Mouse (Mus musculus) lung, adult 18-20 months (tissue): ENCODE data around the gene Doc2b.
"Not testable (repeated sequence)": the region's sequence is repeated elsewhere in the genome, so short reads cannot be mapped to it uniquely, and the experiment has no call there.

Experiments used
- DNase-seq, 2 experiments: peaks; one replicate each; pipeline ENCODE4 v3.0.0; 2022; ENCODE audit warnings: mixed read lengths in 2 of 2

Gene Doc2b

DNA sequence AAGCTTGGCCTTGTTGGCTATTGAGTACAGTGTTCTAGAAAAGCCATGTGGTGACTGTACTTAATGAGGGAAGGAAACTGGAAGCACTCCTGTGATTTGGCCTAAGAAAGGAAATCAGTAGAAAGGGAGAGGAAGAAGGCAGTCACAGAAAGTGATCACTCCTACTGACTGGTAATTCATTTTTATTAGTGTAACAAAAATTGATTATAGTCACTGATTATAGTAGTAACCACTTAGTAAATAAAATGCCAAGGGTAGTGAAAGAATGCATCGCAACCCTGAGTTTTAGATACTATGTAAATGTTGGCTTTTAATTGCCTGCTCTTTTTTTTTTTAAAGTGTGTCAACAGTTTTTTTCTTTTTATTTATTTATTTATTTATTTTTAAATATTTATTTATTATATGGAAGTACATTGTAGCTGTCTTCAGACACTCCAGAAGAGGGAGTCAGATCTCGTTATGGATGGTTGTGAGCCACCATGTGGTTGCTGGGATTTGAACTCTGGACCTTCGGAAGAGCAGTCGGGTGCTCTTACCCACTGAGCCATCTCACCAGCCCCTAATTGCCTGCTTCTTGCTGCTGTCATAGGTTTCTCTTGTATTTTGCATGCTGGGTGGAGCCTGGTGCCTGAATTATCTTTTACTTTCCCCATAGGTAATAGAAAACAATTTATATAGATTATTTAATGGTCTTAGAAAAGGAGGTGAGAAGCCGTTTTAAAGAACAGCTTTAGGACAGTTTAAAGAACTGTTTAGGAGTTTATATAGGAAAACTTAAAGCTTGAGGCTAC lies 60.2 kb downstream of the Doc2b start:
- no peak for DNase-seq

DNA sequence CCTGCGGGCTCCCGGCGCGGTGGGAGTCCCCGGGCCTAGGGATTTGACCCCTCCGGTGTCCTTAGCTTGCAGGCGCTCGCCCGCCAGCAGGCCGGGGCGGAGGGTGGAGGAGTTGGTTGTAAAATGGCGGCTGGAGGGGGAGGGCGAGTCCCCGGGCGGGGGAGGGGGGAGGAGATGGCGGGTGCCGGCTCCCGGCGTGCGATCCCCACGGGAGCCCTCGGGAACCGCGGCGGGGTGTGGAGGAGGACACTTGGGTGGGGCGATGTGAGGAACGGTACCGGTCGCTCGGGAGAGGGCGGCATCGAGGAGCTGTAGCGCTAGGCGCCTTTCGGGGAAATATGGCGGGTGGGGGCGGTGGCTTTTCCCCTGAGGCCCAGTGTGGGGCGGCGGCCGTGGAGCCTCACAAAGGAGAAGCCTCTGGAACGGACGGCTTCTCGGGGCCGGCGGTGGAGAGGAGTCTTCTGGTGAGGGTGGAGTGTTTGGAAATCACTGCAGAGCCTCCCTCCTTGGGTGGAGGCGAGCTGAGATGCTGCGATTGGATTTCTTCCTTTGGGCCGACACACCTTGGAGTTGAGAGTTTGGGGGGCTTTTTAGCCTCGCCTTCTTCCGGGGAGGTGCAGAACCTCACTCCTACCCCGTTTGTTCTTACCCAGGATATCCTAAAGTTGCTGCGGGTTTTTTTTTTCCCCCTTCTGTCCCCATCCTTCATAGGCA lies 62.5 kb downstream of the Doc2b start:
- peak; percentile 76 to 79 for DNase-seq

DNA sequence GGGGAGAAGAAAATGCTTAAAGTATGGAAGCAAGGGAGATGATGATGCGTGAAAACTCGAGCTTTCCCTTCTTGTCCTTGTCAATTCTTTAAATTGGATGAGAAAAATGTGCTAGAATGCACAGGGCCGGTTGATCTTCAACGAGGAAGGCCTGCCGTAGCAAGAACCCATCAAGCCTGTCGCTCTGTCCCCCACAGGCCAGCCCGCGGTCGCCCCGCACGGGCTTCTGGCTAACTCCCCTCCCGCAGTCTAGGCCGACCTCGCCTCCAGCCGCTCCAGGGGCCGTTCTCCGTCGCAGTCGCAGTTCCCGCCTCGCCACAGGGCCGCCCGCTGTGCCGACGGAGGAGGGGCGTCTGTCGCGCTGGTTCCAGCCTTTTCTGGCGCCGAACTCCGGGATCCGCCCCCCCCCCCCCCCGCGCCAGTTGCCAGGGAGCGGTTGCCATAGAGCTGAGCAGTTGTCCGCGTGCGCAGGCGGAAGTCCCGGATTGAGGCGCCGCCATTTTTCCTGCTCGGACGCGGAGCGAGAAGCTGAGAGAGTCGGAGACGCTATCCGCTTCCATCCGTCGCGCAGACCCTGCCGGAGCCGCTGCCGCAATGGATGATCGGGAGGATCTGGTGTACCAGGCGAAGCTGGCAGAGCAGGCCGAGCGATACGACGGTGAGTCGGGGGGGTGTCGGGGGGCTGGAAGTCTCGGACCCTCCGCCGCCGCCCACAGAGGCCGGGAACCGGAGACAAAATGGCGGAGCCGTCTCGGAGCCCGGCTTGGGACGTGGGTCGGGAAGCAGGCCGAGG lies 63.2 kb downstream of the Doc2b start, which contains the start of gene Ywhae:
TSS of gene Ywhae (plus strand) at position 436 of the 793 bp plus-strand sequence.
- peak; percentile 91 to 93 for DNase-seq

DNA sequence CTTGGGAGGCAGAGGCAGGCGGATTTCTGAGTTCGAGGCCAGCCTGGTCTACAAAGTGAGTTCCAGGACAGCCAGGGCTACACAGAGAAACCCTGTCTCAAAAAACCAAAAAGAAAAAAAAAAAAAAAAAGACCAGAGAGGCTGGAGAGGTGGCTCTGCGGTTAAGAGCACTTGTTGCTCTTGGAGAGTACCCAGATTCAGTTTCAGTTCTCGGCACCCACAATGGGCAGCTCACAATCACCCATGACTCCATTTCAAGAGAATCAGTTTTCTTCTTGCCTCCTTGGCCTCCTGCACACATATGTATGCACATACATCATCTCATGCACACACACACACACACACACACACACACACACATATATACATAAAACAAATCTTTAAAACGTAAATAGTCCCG lies 68.2 kb downstream of the Doc2b start:
- not testable (repeated sequence) for DNase-seq

DNA sequence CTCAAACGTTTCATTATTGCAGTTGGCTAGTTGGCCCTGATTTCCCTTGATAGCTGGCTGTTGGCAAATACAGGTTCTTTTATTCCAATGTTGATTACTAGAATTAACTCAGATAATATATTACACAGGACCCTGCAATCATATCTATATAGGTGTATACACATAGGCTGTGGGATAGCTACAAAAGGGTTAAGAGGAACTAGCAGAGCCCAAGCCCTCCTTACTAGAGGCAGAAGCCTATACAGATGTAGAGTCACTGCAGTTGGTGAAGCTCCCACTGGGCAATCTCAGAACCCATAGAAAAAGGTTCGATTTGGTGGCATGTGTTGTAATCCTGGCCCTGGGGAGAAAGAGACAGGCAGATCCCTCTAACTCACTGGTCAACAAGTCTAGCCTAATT lies 68.7 kb downstream of the Doc2b start:
- no peak for DNase-seq

DNA sequence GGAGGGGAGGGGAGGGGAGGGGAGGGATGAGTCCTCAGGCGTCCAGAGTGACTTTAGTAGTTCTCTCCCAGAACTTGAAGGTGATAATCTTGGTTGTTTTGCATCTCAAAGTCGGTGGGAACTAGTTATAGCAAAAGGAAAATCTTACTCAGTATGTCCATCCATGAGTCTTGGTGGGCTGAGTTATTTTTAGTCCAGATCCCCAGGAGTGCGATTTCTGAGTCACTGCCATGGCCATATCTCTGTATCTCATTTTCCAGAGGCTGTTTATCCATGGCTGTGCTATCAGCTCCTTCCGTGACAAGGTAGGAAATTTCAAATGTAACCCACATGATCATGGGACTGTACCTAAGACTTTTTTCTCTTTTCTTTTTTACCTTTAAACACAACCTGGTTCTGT lies 73.5 kb downstream of the Doc2b start:
- DNase-seq = no peak
